Mouse (Mus musculus) cerebellum, adult 8-10 months (tissue): ENCODE results near the gene Bicra.

Experiments used
- DNase-seq: peaks from one replicate; pipeline ENCODE4 v3.0.0; 2022

Gene Bicra

DNA sequence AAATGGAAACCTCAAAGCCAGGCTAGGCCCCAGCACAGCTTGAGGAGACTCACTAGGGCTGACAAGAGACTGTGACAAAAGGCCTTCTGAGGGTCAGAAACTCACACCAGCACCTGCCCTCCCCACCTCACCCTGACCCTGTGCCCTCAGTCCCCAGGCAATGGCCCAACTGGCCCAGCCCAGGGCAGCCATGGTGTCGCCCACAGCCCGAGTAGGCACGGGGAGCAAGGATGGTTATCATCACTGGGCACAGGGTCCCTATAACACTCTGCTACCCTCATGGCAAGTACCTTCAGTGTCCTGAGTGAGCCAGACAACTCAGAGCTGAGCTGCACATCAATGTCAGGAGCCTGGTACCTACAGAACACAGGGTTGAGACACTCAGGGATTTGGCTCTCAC lies 109.1 kb downstream of the Bicra start:
- DNase-seq = no peak

GRCm38 (mm10) chr7:15937491-15937890 lies 110.2 kb downstream of the Bicra start:
- DNase-seq = no peak

- DNase-seq = no peak
These were observed 114.0 kb downstream of the Bicra start for GRCm38 (mm10) chr7:15933437-15934359.

- DNase-seq = no peak
These were observed 116.1 kb downstream of the Bicra start for GRCm38 (mm10) chr7:15931635-15932034.

DNA sequence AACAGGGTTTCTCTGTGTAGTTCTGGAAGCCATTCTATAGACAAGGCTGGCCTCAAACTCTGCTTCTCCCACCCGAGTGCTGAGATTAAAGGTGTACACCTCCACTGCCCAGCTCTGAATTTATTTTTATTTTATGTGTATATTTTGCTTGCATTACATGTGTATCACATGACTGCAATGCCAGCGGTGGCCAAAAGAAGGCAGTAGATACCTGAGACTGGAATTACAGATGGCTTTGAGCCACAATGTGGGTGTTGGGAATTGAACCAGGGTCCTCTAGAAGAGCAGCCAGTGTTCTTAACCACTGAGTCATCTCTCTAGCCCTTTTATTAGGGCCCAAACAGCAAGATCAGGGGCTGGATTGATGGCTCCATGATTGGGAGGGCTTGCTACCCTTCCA lies 117.2 kb downstream of the Bicra start:
- no peak for DNase-seq

DNA sequence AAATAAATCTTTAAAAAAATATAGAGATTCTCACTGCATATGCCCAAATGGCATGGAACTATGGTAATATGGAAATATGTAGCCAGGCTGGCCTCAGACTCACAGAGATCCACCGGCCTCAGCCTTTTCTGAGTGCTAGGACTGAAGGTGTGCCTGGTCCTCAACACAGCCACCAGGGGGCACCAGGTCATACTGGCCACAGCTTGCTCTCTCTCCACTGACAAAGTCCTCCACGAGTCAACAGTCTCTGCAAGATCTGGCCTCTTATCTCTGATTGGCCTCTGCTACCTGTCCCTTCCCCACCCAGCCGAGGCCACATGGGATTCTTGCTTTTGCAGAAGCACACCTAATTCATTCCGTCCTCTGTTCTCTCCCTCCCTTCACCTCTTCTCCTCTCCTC lies 117.8 kb downstream of the Bicra start:
- no peak for DNase-seq

- DNase-seq = peak; percentile 94
These were observed 125.4 kb downstream of the Bicra start, which contains the start of gene Selenow for GRCm38 (mm10) chr7:15922220-15922773. Gene Selenow (minus strand): TSS chr7:15922402.

GRCm38 (mm10) chr7:15921796-15922195 lies 125.9 kb downstream of the Bicra start:
- DNase-seq = peak; percentile 44
